9 mouse cellular contexts compared by ENCODE assay signal in genomic region chr19:44907851-44908690, GRCm38 (mm10). TPM values are rescaled to one million over a fixed set of nuclear protein-coding genes. Genes with fewer than 3 reads are reported as not detected.
DNase-seq lines count a peak whose midpoint lies in the region; ATAC-seq lines count a peak whose summit lies in the region.
"Had no signal": no experiment of that assay in that cellular context is flagged by ENCODE, and none has a peak within 500 bp of the region (broad histone marks: within the 10 kb centered on the region; RNA-seq: fewer than 3 reads in every experiment).

No protein-coding gene starts in this region.

- H3K4me1 ChIP-seq in brown adipose tissue, adult 24 weeks (ENCODE audit: control insufficient read depth, insufficient read depth, insufficient read length, low read length) = peaks cover 6% of the 10 kb centered on the region; the same call in 1 of the 2 replicates
- H3K4me1 ChIP-seq in stomach, embryonic 14.5 days (ENCODE audit: control insufficient read depth, insufficient read depth, low read length) = peaks cover 32% of the 10 kb centered on the region

- H3K27me3 ChIP-seq in stomach, embryonic 14.5 days (ENCODE audit: control insufficient read depth, insufficient read depth, low read length) = no peaks in the 10 kb centered on the region
- H3K27me3 ChIP-seq: neural tube, embryonic 12.5 days had no signal

- 28% methylated on average over 15 of the region's 15 CpGs for WGBS in stomach, embryonic 14.5 days

- H3K4me2 ChIP-seq in stomach, embryonic 14.5 days (replicated peaks; ENCODE audit: low read depth, low read length) = 0 out of 2 replicates have a peak overlapping the region, but pooled peaks have one; percentile 0
- H3K4me2 ChIP-seq: neural tube, embryonic 12.5 days had no signal

- peak; percentile 81; the same call in 1 of the 2 replicates for ATAC-seq in stomach, embryonic 14.5 days (ENCODE audit: insufficient number of reproducible peaks, insufficient read depth, low FRiP score, low read depth)

- H3K9ac ChIP-seq in stomach, embryonic 14.5 days (replicated peaks; ENCODE audit: low read depth, low read length) = no peak overlapping the region
- H3K9ac ChIP-seq: neural tube, embryonic 12.5 days had no signal

- H3K9me3 ChIP-seq in stomach, embryonic 14.5 days (ENCODE audit: control insufficient read depth, low read depth, low read length) = no peaks in the 10 kb centered on the region
- H3K9me3 ChIP-seq: neural tube, embryonic 12.5 days had no signal

- peak; percentile 55 to 58 for DNase-seq in layer of hippocampus, adult 18-20 months (ENCODE audit: low spot score in 2 of 2)
- no peak for DNase-seq in layer of hippocampus, adult 11-12 months (ENCODE audit: low spot score)
- peak; percentile 64 to 76 for DNase-seq in heart, adult 18-20 months
- peak; percentile 20 to 39 for DNase-seq in layer of hippocampus, adult 8-10 months (ENCODE audit: low spot score in 2 of 2)
- DNase-seq in adrenal gland, postnatal 25 days = no peak
- DNase-seq in lung, postnatal 25 days (ENCODE audit: low spot score) = no peak

- H3K27ac ChIP-seq in brown adipose tissue, adult 24 weeks (replicated peaks; ENCODE audit: low read depth, low read length) = peak overlapping the region; percentile 86
- H3K27ac ChIP-seq in stomach, embryonic 14.5 days (ENCODE audit: low read length) = peak overlapping the region; percentile 80
- H3K27ac ChIP-seq: neural tube, embryonic 12.5 days had no signal

- no peak overlapping the region for H3K4me3 ChIP-seq in brown adipose tissue, adult 24 weeks (ENCODE audit: insufficient read depth, low read depth, low read length)
- H3K4me3 ChIP-seq in stomach, embryonic 14.5 days (ENCODE audit: low read depth, low read length) = no peak overlapping the region
- H3K4me3 ChIP-seq: neural tube, embryonic 12.5 days had no signal

- H3K36me3 ChIP-seq in stomach, embryonic 14.5 days (ENCODE audit: control insufficient read depth, insufficient read depth, low read length) = no peaks in the 10 kb centered on the region
- H3K36me3 ChIP-seq: neural tube, embryonic 12.5 days had no signal

RNA-seq across cellular contexts. Expression of gene Slf2, which starts 22.9 kb away (rescaled TPM):
- 10 to 100 TPM; 40.1 to 41.9 TPM for total RNA-seq in layer of hippocampus, adult 18-20 months (2021)
- polyA plus RNA-seq in brown adipose tissue, adult 24 weeks (2012; ENCODE audit: insufficient read depth, insufficient read length, missing spikeins) = 4.4 and 6.2 TPM in 2 replicates
- 10 to 100 TPM; 22.8 to 23.7 TPM for total RNA-seq in heart, adult 18-20 months (2021)
- 10 to 100 TPM; 37.3 to 50.4 (median 42.3) TPM for total RNA-seq in layer of hippocampus, adult 8-10 months (2022)
- polyA plus RNA-seq in stomach, embryonic 14.5 days (2014; fragmentation: Nextera tagmentation; extraction: Ambion mirVana) = 56.5 and 56.7 TPM in 2 replicates
- 23.8 and 30.8 TPM in 2 replicates for total RNA-seq in adrenal gland, postnatal 25 days (2021)

Comparison
In these comparisons a context has a peak if more than half of its experiments do, and no peak if none do; other contexts are left out.
1. DNase-seq: peak in layer of hippocampus, adult 18-20 months (2 of 2), heart, adult 18-20 months (2 of 2) and layer of hippocampus, adult 8-10 months (2 of 2); none in layer of hippocampus, adult 11-12 months (single experiment), adrenal gland, postnatal 25 days (single experiment) and lung, postnatal 25 days (single experiment).